Mouse (Mus musculus) heart, adult 11 months (tissue): ENCODE results near the gene Ripor3.

ENCODE experiments used
- DNase-seq: peaks from one replicate; pipeline ENCODE4 v3.0.0; 2022

Ripor3 gene

GRCm38 (mm10) chr2:167951301-167952211, 58.9 kb downstream of the Ripor3 start:
- peak; percentile 96 for DNase-seq

GRCm38 (mm10) chr2:167950681-167951080, 59.7 kb downstream of the Ripor3 start:
- DNase-seq = no peak

GRCm38 (mm10) chr2:167949808-167950207, 60.6 kb downstream of the Ripor3 start:
- no peak for DNase-seq

GRCm38 (mm10) chr2:167949250-167949649, 61.2 kb downstream of the Ripor3 start:
- peak; percentile 98 for DNase-seq

GRCm38 (mm10) chr2:167948557-167948956, 61.9 kb downstream of the Ripor3 start:
- DNase-seq = peak; percentile 91

GRCm38 (mm10) chr2:167948047-167948446, 62.4 kb downstream of the Ripor3 start:
- peak; percentile 90 for DNase-seq

- no peak for DNase-seq
Measured at GRCm38 (mm10) chr2:167947251-167947650, 63.2 kb downstream of the Ripor3 start.

GRCm38 (mm10) chr2:167945451-167945850, 65.0 kb downstream of the Ripor3 start:
- DNase-seq = peak; percentile 91

- no peak for DNase-seq
Measured at GRCm38 (mm10) chr2:167944193-167944592, 66.2 kb downstream of the Ripor3 start.

- peak; percentile 98 for DNase-seq
Measured at GRCm38 (mm10) chr2:167942926-167943633, 67.3 kb downstream of the Ripor3 start.

GRCm38 (mm10) chr2:167942199-167942925, 68.1 kb downstream of the Ripor3 start:
- peak; percentile 98 for DNase-seq

- DNase-seq = peak; percentile 94
Measured at GRCm38 (mm10) chr2:167941745-167942176, 68.7 kb downstream of the Ripor3 start.

GRCm38 (mm10) chr2:167941320-167941719, 69.1 kb downstream of the Ripor3 start:
- no peak for DNase-seq

GRCm38 (mm10) chr2:167940636-167941035, 69.8 kb downstream of the Ripor3 start:
- peak; percentile 76 for DNase-seq

GRCm38 (mm10) chr2:167939632-167940399, 70.6 kb downstream of the Ripor3 start:
- DNase-seq = peak; percentile 89

- no peak for DNase-seq
Measured at GRCm38 (mm10) chr2:167939204-167939603, 71.2 kb downstream of the Ripor3 start.

GRCm38 (mm10) chr2:167938786-167939185, 71.6 kb downstream of the Ripor3 start:
- DNase-seq = peak; percentile 86

- no peak for DNase-seq
Measured at GRCm38 (mm10) chr2:167935956-167936355, 74.5 kb downstream of the Ripor3 start.

GRCm38 (mm10) chr2:167933397-167933796, 77.0 kb downstream of the Ripor3 start:
- no peak for DNase-seq

- no peak for DNase-seq
Measured at GRCm38 (mm10) chr2:167932727-167933231, 77.6 kb downstream of the Ripor3 start.

- peak; percentile 100 for DNase-seq
Measured at GRCm38 (mm10) chr2:167931985-167932726, 78.3 kb downstream of the Ripor3 start, which contains the start of gene Ptpn1. TSS of gene Ptpn1 (plus strand) at chr2:167932057.
